Mouse (Mus musculus): ENCODE data around the gene Exoc5. TPM values are rescaled to one million over a fixed set of nuclear protein-coding genes. Genes with fewer than 3 reads are reported as not detected.

The Exoc5 gene
- polyA plus RNA-seq, 1 experiment from 2014 or later: 95.9 TPM

DNA sequence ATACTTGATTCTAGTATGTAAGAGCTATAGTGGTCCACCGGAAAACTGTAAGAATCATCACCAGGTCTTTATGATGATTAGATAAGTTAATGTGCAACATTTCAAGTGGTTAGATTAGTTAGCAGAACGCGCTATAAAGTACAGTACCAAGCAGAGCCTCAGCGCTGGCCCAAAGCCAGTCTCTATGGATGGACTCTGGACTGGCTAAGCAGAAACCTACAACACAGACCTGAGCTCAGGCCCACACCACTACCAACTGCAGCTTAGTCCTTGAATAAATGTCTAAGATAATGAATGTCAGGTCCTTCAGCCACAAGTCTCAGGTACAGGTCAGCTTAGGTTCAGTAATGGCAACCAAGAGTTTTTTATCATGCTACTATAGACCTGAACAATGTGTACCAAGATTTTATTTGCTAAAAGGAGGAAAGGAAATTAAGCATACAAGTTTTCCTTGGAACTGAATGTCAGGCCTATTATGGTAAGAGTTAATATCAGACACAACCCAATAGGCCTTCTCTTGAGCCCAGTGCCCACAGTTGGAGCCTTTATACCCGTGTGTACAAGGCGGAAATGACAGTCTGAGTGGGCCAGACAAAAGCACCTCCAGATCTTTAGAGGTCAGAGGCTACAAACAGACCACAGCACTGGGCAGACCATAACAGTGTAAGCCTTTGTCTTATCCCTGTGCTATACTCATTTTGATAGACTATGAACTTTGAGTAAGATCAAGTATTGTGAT lies 39.2 kb downstream of the Exoc5 start:
- no peaks in the 10 kb centered on the region for H3K9me3 ChIP-seq (ENCODE audit: control insufficient read depth, low read length)
- no peak for DNase-seq (ENCODE audit: low spot score)

DNA sequence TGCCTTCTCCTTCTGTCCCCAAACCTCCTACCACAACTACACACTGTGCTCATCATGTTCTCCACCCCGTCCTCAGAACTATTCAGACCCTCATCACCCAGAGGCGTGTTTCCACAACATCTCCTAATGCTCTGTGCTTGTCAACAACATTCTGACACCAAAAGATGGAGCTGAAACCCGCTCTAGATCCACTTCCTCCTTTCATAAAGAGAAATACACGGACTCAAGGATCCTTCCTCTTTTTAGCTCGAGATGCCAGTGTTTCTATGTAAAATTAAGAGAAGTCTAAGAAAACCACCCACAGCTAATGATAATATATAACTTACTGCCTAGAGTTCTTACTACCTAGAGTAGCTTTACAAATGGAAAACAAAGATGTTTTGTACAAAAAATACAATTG lies 46.7 kb downstream of the Exoc5 start:
- DNase-seq (ENCODE audit: low spot score) (no peak), ATAC-seq (ENCODE audit: insufficient read depth, low FRiP score, low TSS enrichment) (no peak)
- Histone ChIP-seq H3K9me3 (ENCODE audit: control insufficient read depth, low read length) (no peaks in the 10 kb centered on the region), H3K4me1 (ENCODE audit: control insufficient read depth, insufficient read depth, low read length) (no peaks in the 10 kb centered on the region), H3K27me3 (ENCODE audit: control insufficient read depth, insufficient read depth, low read length) (no peaks in the 10 kb centered on the region), H3K36me3 (ENCODE audit: control insufficient read depth, insufficient read depth, low read length) (peaks cover 2% of the 10 kb centered on the region; the same call in 1 of the 2 replicates), H3K4me2 (ENCODE audit: low read depth) (no peak overlapping the region), H3K27ac (ENCODE audit: low read depth, low read length) (no peak overlapping the region), H3K9ac (ENCODE audit: low read length) (no peak overlapping the region), H3K4me3 (ENCODE audit: low read depth, low read length) (no peak overlapping the region)
- WGBS: 95% methylated on average over 5 of the region's 5 CpGs

More for the DNA sequence above, 39.2 kb downstream of the Exoc5 start:
- Histone ChIP-seq H3K4me3 (ENCODE audit: low read depth, low read length) (no peak overlapping the region), H3K4me2 (ENCODE audit: low read depth) (no peak overlapping the region), H3K9ac (ENCODE audit: low read length) (no peak overlapping the region), H3K27ac (ENCODE audit: low read depth, low read length) (no peak overlapping the region), H3K4me1 (ENCODE audit: control insufficient read depth, insufficient read depth, low read length) (no peaks in the 10 kb centered on the region), H3K36me3 (ENCODE audit: control insufficient read depth, insufficient read depth, low read length) (peaks cover 2% of the 10 kb centered on the region; the same call in 1 of the 2 replicates), H3K27me3 (ENCODE audit: control insufficient read depth, insufficient read depth, low read length) (no peaks in the 10 kb centered on the region)
- WGBS: 93% methylated on average over 6 of the region's 6 CpGs
- no peak for ATAC-seq (ENCODE audit: insufficient read depth, low FRiP score, low TSS enrichment)

DNA sequence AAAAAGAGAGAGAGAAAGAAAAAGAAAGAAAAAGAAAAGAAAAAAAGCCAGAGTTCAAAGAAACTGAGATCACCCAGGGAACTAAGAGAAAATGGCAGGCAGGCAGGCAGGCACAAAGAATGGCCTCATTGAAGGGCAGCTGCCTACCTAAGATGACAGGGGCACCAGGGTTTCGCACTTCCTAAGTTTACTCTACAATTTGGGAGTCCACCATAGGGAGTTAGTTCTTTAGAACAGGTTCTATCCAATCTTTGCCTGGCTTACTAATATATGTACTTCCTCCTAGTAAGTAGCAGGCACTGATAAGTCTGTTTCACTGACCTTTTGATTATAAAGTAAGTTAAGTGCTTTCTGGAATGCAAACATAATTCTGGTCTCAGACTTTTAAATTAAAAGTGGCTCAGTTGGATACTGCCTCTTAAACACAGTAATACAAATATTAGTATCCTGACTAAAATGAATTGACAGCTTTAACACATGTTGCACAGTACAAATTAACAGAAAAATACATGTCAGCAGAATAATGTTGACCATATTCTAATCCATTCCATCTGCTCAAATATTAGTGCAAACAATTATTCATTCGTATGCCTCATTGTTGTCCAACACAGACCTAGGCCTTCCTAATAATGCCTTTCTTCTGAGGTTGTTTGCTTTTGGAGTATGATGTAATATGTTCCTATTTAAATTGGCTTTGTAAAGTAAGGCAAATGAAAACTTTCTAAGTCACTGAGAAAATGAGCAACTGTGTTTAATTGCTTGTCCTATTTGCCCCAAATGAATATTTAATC lies 57.9 kb downstream of the Exoc5 start:
- Histone ChIP-seq H3K36me3 (ENCODE audit: control insufficient read depth, insufficient read depth, low read length) (no peaks in the 10 kb centered on the region), H3K27me3 (ENCODE audit: control insufficient read depth, insufficient read depth, low read length) (no peaks in the 10 kb centered on the region), H3K4me2 (ENCODE audit: low read depth) (no peak overlapping the region)

DNA sequence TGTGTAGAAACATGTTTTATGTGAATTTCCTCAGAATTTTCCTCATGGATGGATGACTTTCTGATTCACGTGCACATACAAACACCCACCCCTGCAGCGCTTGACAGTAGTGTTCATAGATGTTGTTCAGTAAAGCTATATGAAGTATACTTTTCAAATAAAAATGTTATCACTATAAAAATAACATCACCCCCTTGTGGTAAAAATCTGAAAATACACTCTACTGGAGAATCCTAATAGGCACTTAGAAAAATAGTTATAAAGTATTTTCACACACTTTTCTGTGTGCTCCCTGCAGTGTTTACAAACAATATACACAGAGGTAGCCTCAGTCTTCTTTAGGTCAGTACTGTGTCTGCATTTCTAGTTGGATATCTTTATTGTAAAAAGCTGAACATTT lies 58.5 kb downstream of the Exoc5 start:
- no peaks in the 10 kb centered on the region for H3K27me3 ChIP-seq (ENCODE audit: control insufficient read depth, insufficient read depth, low read length)
- no peak overlapping the region for H3K4me2 ChIP-seq (ENCODE audit: low read depth)
- H3K36me3 ChIP-seq (ENCODE audit: control insufficient read depth, insufficient read depth, low read length): no peaks in the 10 kb centered on the region
- no peak for DNase-seq (ENCODE audit: low spot score)
- H3K4me1 ChIP-seq (ENCODE audit: control insufficient read depth, insufficient read depth, low read length): no peaks in the 10 kb centered on the region
- H3K27ac ChIP-seq (ENCODE audit: low read depth, low read length): no peak overlapping the region
- H3K9me3 ChIP-seq (ENCODE audit: control insufficient read depth, low read length): no peaks in the 10 kb centered on the region
- no peak overlapping the region for H3K4me3 ChIP-seq (ENCODE audit: low read depth, low read length)
- no peak for ATAC-seq (ENCODE audit: insufficient read depth, low FRiP score, low TSS enrichment)
- 90% methylated on average over 2 of the region's 2 CpGs for WGBS
- H3K9ac ChIP-seq (ENCODE audit: low read length): no peak overlapping the region

More for the DNA sequence above, 57.9 kb downstream of the Exoc5 start:
- Histone ChIP-seq H3K4me3 (ENCODE audit: low read depth, low read length) (no peak overlapping the region), H3K9me3 (ENCODE audit: control insufficient read depth, low read length) (no peaks in the 10 kb centered on the region), H3K9ac (ENCODE audit: low read length) (no peak overlapping the region), H3K4me1 (ENCODE audit: control insufficient read depth, insufficient read depth, low read length) (no peaks in the 10 kb centered on the region), H3K27ac (ENCODE audit: low read depth, low read length) (no peak overlapping the region)
- WGBS: 95% methylated on average over 2 of the region's 2 CpGs
- DNase-seq (ENCODE audit: low spot score) (no peak), ATAC-seq (ENCODE audit: insufficient read depth, low FRiP score, low TSS enrichment) (no peak)

DNA sequence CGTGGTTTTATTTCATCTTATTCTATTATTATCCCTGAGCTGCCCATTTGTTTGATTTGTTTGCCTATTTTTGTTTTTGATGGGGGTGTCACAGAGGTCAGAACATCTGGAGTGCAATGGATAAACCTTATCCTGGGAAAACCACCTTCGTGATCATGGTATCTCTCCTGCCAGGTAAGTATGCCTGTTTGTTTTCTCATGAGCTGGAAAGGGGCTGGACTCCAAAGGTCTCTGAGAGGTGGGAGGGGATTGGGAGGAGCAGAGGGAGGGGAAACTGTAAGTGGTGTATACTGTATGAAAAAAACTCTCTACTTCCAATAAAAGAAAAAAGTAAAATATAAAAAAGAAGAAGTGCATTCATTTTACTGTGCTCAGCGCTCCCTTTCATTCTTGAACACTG lies 64.8 kb downstream of the Exoc5 start:
- H3K4me2 ChIP-seq (ENCODE audit: low read depth): no peak overlapping the region
- 87% methylated on average over 3 of the region's 3 CpGs for WGBS
- H3K4me3 ChIP-seq (ENCODE audit: low read depth, low read length): no peak overlapping the region
- H3K27me3 ChIP-seq (ENCODE audit: control insufficient read depth, insufficient read depth, low read length): no peaks in the 10 kb centered on the region
- no peaks in the 10 kb centered on the region for H3K36me3 ChIP-seq (ENCODE audit: control insufficient read depth, insufficient read depth, low read length)
- DNase-seq (ENCODE audit: low spot score) (no peak), ATAC-seq (ENCODE audit: insufficient read depth, low FRiP score, low TSS enrichment) (no peak)
- no peak overlapping the region for H3K9ac ChIP-seq (ENCODE audit: low read length)
- no peak overlapping the region for H3K27ac ChIP-seq (ENCODE audit: low read depth, low read length)
- no peaks in the 10 kb centered on the region for H3K4me1 ChIP-seq (ENCODE audit: control insufficient read depth, insufficient read depth, low read length)
- H3K9me3 ChIP-seq (ENCODE audit: control insufficient read depth, low read length): no peaks in the 10 kb centered on the region

DNA sequence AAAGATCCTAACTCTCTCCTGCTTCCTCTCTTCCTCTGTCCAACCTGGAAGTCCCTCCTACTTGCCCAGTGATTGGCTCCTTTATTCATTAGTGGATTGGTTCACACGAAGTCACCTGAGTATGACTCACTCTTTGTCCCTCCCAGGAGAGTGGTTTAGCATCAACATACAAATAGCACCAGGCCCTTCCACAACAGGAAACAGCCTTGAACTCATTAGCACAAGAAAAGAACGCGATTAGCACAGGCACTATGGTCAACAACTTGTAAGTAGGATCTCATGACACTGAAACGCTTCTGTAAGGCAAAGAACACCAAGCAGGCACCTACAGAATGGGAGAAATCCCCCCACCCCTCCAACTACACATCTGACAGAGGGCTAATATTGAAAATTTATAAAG lies 67.7 kb downstream of the Exoc5 start:
- no peak for DNase-seq (ENCODE audit: low spot score)
- Histone ChIP-seq H3K4me3 (ENCODE audit: low read depth, low read length) (no peak overlapping the region), H3K36me3 (ENCODE audit: control insufficient read depth, insufficient read depth, low read length) (no peaks in the 10 kb centered on the region), H3K27ac (ENCODE audit: low read depth, low read length) (no peak overlapping the region), H3K4me1 (ENCODE audit: control insufficient read depth, insufficient read depth, low read length) (no peaks in the 10 kb centered on the region), H3K4me2 (ENCODE audit: low read depth) (no peak overlapping the region), H3K9ac (ENCODE audit: low read length) (no peak overlapping the region), H3K27me3 (ENCODE audit: control insufficient read depth, insufficient read depth, low read length) (no peaks in the 10 kb centered on the region), H3K9me3 (ENCODE audit: control insufficient read depth, low read length) (no peaks in the 10 kb centered on the region)
- no peak for ATAC-seq (ENCODE audit: insufficient read depth, low FRiP score, low TSS enrichment)
- WGBS: 42% methylated on average over 4 of the region's 4 CpGs

DNA sequence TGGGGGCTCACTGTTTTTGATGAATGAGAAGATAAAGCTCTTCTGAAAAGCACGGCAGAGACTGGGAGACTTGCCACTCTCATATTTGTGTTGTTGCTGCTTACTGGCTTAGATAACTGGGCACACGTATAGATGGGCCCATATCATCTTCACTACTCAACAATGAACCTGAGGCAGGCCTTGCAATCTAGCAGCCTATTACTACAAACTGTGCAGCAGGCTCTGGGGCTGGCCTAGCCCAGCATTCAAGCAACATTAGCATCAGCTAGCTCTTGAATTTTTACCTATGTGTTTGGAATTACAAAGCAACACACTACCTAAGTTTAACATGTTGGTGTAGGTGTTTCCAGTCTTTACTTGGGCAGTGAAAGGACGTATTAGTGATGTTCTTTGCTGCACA lies 72.6 kb downstream of the Exoc5 start:
- no peak for ATAC-seq (ENCODE audit: insufficient read depth, low FRiP score, low TSS enrichment)
- no peaks in the 10 kb centered on the region for H3K4me1 ChIP-seq (ENCODE audit: control insufficient read depth, insufficient read depth, low read length)
- no peaks in the 10 kb centered on the region for H3K36me3 ChIP-seq (ENCODE audit: control insufficient read depth, insufficient read depth, low read length)
- no peak overlapping the region for H3K4me3 ChIP-seq (ENCODE audit: low read depth, low read length)
- H3K9me3 ChIP-seq (ENCODE audit: control insufficient read depth, low read length): no peaks in the 10 kb centered on the region
- H3K9ac ChIP-seq (ENCODE audit: low read length): no peak overlapping the region
- no peak for DNase-seq (ENCODE audit: low spot score)
- H3K4me2 ChIP-seq (ENCODE audit: low read depth): no peak overlapping the region
- H3K27ac ChIP-seq (ENCODE audit: low read depth, low read length): no peak overlapping the region
- no peaks in the 10 kb centered on the region for H3K27me3 ChIP-seq (ENCODE audit: control insufficient read depth, insufficient read depth, low read length)
- WGBS: 90% methylated on average over 3 of the region's 3 CpGs

DNA sequence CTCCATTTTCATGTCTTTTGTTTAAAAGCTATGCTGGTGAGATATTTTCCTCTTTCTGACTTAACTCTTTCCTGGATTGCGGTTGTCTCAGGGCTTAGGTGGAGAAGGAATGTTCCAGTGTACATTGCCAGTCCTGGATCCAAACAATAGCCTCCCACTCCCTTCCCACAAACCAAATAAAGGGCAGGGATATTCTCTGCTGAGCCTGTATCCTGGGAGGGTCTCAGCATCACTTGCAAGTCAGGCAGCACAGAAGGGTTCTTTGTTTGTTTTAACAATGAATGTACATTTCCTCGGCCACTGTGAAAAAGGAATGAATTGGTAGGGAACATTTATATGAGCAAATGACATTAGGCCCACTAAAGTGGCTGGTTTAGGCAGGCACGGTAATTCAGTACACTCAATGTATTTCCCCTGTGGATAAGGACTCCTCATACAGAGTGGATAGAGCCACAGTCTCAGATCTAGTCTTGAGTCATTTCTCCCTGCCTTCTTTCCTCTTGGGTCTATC lies 74.3 kb downstream of the Exoc5 start:
- peak; percentile 19 for DNase-seq (ENCODE audit: low spot score)
- no peak overlapping the region for H3K27ac ChIP-seq (ENCODE audit: low read depth, low read length)
- no peaks in the 10 kb centered on the region for H3K27me3 ChIP-seq (ENCODE audit: control insufficient read depth, insufficient read depth, low read length)
- H3K9me3 ChIP-seq (ENCODE audit: control insufficient read depth, low read length): no peaks in the 10 kb centered on the region
- H3K9ac ChIP-seq (ENCODE audit: low read length): no peak overlapping the region
- H3K4me1 ChIP-seq (ENCODE audit: control insufficient read depth, insufficient read depth, low read length): no peaks in the 10 kb centered on the region
- H3K4me3 ChIP-seq (ENCODE audit: low read depth, low read length): no peak overlapping the region
- H3K36me3 ChIP-seq (ENCODE audit: control insufficient read depth, insufficient read depth, low read length): no peaks in the 10 kb centered on the region
- H3K4me2 ChIP-seq (ENCODE audit: low read depth): no peak overlapping the region
- no peak for ATAC-seq (ENCODE audit: insufficient read depth, low FRiP score, low TSS enrichment)
- WGBS: 45% methylated on average over 3 of the region's 3 CpGs

DNA sequence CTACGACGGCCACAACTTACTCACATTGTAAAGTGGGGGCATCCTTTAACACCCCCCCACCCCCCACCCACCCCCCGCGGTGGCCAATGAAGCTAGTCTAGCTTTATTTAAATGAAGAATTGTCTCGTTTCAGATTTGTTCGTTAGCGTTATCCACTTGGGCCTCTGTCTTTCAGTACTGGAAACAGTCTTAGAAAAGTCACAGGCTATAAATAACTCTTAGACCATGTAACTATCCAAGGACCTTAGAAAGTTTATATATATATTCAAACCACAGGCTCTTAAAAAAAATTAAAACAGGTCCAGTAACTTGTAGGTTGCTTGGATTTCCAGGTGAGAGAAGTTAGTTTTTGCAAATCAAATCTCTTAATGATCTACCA lies 75.3 kb downstream of the Exoc5 start:
- ATAC-seq (ENCODE audit: insufficient read depth, low FRiP score, low TSS enrichment) (no peak), DNase-seq (ENCODE audit: low spot score) (no peak)
- no peak overlapping the region for H3K9ac ChIP-seq (ENCODE audit: low read length)
- no peaks in the 10 kb centered on the region for H3K9me3 ChIP-seq (ENCODE audit: control insufficient read depth, low read length)
- no peaks in the 10 kb centered on the region for H3K27me3 ChIP-seq (ENCODE audit: control insufficient read depth, insufficient read depth, low read length)
- H3K4me3 ChIP-seq (ENCODE audit: low read depth, low read length): no peak overlapping the region
- H3K36me3 ChIP-seq (ENCODE audit: control insufficient read depth, insufficient read depth, low read length): no peaks in the 10 kb centered on the region
- H3K4me1 ChIP-seq (ENCODE audit: control insufficient read depth, insufficient read depth, low read length): no peaks in the 10 kb centered on the region
- no peak overlapping the region for H3K27ac ChIP-seq (ENCODE audit: low read depth, low read length)
- peak overlapping the region; percentile 23 for H3K4me2 ChIP-seq (ENCODE audit: low read depth)
- 5% methylated on average over 7 of the region's 7 CpGs for WGBS

Data from neural tube, embryonic 11.5 days (tissue).